Mouse (Mus musculus) layer of hippocampus, postnatal 36 days (tissue): ENCODE measurements around the gene Hmox1. TPM values are rescaled to one million over a fixed set of nuclear protein-coding genes. Genes with fewer than 3 reads are reported as not detected.

Source experiments
- DNase-seq, 2 experiments: peaks; one replicate each; pipeline ENCODE4 v3.0.0; 2022
- total RNA-seq, 2 experiments: library from RNA; stranded (reverse); gene quantifications; 2 replicates each; pipeline ENCODE4 v1.2.3; 2021

Hmox1 gene
- 1 to 10 TPM; 5.2 to 7.9 TPM for total RNA-seq

DNA sequence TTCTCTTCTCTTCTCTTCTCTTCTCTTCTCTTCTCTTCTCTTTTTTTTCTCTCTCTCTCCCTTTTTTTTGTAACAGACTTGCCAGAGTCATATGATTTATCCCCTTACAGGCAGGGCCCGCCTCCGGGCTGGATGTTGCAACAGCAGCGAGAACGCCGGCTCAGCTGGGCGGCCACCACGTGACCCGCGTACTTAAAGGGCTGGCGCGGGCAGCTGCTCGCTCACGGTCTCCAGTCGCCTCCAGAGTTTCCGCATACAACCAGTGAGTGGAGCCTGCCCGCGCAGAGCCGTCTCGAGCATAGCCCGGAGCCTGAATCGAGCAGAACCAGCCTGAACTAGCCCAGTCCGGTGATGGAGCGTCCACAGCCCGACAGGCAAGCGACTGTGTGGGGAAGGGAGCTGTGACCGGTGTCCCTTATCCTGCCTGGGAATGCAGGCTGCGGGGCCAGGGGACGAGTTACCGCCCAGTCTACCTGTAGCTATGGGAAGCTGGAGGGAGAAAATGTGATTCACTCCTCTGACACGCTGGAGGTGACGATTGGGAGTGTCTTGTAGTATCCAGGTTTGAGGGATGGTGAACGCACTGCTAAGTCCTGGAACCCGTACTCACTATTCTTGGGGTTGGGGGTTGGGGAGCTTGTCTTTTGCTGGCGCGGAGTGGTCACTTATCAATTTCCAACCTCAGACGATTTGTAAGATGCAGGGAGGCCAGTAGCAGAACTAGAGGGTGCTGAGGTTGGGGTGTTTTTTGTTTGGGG, at the start of gene Hmox1:
Hmox1 (plus strand) TSS at position 223 of the 758 bp plus-strand sequence.
- peak; percentile 82 to 85 for DNase-seq

DNA sequence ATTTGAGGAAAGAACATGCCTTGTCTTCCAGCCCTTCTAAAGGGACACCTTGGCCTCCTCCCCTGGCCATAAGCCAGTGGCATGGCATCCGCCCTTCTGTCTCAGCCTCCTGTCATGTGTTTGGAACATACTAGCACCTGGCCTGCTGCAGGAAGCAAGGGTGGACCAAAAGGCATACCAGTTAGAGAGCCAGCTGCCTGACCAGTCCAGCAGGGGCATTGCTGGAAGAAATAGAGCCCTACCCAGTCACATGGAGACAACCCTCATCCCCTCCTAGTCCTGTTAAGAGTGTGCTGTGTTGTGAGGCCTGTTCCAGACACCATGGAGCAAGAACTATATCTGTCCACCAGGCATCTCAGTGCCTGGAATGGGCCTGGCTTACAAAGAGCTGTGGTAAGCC, 47.1 kb upstream of the Hmox1 start:
- no peak for DNase-seq

DNA sequence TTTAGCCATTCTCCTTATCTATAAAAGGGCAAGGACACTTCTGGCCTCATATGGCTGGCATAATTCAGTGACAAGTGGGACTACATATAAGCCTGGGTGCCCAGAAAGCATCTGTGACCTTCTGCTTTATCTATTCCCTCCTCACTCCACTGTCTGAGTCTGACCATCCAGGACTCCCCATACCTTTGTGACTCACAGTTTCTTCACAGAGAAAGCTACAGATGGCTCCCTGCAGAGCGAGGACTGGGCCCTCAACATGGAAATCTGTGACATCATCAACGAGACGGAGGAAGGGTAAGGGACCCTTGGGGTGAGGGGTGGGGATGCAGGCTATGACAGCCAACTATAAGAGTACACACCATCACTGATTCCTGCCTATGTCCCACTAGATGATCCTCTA, 45.6 kb upstream of the Hmox1 start:
- DNase-seq: no peak

DNA sequence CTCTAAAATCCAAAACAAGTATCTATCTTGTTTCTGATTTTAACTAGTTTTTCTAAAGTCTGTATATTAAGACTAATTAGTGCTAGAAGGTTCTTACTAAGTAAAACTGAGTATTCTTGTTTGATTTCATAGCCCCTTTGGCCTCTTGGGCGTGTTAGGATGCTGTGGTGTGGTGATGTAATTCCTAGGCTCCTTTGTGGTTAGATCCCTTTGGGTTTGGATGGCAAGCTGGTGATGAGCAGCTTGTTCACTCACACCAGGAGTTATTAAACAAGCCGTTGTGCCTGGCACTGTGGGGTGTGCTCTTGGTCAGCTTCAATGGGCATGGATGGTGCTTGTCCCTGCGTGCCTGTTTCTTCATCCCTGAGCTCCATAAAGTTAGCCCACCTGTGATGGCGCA, 40.1 kb upstream of the Hmox1 start:
- no peak for DNase-seq

DNA sequence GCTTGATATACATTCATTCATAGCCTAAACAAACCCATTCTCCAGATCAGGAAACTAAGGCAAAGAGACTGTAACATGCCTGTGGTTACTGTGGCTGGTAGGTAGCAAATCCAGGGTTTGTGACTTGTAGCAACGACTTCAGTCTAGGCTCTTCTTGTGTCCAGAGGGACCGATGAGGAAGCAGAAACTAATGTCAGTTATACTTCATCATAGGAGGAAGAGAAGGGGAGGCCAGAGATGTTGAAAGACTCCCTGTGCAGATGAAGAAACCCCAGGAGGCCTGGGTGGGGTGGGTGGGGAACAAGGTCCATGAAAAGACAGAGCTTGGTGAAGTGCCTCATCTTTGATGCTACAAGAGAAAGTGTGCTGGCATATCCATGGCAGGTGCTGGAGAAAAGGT, 37.7 kb upstream of the Hmox1 start:
- no peak for DNase-seq

DNA sequence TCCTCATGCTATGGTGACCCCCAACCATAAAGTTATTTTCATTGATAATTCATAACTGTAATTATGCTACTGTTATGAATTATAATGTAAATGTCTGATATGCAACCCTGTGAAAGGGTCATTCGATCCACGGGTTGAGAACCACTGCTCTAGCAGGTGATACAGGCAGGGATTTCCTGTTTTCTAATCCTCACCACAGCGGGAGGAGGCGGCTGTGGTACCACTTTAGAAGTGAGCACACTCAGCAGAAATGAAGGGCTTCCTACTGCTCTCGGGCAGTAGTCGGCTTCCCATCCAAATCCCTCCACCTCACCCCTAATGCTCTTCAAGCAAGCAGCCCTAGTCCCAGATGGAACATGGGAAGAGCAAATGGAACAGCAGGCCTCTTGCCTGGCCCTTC, 33.4 kb upstream of the Hmox1 start:
- no peak for DNase-seq

DNA sequence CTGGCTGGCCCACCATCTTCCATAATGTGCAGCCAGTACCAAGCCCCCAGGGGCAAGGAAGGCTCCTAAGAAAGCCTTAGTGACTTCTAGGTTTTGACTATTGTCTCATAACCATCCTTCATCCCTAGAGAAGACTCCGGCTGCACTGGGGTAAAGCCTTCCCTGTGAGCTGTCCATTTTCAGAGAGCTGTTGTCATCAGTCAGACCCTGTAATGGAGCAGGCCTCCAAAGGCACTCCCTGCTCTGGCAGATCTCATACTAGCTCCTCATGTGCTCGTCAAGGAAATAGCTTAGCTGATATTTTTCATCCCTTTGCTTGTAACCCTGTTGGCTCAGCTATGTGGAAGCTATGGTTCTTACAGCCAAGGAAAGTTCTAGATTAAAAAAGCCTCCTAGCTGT, 32.6 kb upstream of the Hmox1 start:
- DNase-seq: no peak

DNA sequence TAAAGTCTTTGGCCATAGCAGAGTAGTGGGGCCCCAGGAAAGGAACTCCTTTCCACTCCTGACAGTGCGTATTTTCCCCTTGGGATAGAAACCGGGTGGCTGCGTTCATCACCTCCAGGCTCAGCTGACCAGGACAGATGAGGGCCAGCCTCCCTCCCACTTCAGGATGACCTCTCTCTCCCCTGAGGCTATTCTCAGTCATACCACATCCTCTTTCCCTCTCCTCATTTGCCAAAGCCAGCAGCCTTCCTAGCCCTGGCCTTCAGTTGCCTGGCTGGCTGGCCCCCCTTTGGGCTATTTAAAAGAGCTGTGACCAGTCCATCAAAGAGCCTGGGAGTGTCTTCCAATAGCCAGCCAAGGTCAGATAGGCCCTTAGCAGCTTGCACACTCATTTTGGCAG, 30.1 kb upstream of the Hmox1 start:
- DNase-seq: no peak

DNA sequence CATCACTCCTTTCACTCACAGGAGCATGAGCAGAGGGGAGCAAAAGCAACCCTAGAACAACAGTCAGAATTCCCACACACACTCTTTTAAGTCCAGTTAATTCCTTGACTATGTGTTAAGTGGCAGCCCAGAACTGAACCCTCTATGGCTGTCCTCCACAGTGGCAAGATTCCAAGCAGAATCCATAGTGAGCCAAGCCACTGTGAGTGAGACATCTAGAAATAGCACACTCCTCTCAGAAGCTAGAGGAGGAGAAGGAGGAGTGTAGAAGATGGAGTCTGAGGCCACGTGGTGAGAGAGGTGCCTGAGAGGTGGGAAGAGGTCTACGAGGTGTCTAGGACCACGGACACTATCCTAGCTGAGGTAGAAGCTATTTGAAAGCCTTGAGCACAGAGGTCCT, 28.6 kb upstream of the Hmox1 start:
- no peak for DNase-seq

DNA sequence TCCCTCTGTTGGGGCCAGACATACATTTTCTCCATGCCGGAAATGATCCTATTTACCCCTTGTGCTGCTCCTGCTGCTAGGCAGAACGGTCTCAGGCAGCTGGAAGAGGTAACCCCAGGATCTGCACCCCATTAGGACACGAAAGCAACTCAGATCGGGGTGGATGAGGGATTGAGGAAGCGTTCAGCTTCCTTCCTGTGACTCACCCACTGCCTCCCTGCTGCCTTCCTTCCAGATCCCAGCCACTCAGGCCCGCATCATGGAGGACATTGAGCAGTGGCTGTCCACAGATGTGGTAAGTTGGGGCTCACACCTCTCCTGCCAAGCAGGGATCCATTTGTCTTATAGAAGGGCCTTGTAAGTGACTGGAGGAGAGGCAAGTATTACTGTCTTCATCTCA, 26.1 kb upstream of the Hmox1 start:
- DNase-seq: no peak

DNA sequence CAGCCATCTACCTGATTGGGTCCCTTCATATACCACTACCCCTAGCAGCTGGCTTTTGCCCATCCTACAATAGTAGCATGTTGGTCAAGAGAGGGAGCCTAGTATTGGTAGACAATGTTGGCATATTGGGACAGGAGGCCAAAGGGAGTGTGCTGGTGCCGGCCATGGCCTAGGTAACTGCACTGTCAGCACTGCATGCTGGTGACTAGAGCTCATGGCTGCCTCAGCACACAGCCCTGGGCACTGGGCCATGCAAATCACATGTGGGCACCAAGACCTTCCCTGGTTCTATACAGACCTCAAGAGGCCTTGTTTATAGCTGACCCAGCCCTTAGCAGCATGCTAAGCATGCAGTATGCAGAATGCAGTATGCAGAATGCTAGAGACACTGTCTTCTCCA, 23.1 kb upstream of the Hmox1 start:
- no peak for DNase-seq

DNA sequence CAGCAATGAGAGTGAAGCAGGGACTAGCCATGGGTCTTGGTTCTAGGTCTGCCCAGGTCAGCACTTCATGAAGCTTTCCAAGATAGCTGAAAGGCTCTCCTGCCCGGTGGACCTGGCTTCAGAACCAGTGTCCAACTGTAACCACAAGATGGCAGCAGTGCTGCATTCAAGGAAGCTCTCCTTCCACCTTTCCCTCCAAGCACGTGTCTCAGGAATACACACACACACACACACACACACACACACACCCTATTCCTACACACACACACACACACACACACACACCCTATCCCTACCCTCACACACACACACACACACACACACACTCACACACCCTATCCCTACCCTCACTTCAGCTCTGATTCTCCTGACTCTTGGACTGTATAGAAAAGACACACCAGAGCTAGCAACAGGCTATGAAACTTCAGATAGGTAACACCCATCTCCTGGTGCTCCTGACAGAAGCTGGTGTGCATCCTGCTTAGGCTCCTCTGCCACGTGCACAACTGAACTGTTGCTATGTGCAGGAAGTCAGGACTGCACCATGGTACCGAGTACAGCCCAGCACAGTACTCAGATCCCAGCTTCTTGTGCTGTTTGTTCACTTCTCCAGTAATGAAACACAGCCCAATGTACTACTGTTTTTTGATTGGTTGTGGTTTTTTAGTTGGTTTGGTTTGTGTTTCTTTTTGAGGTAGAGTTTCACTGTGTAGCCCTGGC, 21.6 kb upstream of the Hmox1 start:
- peak; percentile 61 to 71 for DNase-seq

DNA sequence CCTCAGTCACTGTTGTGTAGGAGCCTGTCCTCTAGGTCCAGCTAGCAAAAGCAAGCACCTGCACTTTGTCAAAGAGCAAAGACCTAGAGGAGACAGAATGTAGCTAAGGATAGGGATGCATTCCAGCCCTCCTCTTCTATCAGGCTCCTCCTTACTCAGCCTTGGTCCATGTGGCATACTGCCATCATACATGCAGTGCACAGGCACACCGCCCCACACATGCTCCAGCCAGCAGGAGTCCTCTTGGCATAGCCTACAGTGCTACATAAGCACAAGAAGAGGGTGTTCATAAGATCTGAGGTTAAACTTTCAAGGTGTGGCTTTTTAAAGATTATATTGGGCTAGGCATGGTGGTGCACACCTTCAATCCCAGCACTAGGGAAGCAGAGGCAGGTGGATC, 18.5 kb upstream of the Hmox1 start:
- DNase-seq: no peak

DNA sequence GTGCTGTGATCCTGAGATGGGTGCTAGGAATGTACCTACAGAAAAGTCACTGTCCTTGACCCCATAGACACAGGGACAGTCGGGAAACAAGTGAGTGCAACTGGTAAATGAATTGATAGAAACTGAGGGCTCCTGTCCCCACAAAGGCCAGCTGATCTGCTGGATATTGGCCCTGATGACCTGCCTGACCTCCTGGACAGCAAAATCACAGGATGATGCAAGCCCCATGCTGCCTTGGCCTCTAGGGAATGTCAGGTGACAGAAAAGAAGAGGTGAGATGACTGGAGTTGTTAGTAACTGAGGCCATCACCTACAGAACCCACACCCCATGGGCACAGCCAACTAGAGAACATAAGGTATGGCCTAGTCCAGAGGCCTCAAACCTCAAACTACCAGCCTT, 15.2 kb upstream of the Hmox1 start:
- DNase-seq: no peak

DNA sequence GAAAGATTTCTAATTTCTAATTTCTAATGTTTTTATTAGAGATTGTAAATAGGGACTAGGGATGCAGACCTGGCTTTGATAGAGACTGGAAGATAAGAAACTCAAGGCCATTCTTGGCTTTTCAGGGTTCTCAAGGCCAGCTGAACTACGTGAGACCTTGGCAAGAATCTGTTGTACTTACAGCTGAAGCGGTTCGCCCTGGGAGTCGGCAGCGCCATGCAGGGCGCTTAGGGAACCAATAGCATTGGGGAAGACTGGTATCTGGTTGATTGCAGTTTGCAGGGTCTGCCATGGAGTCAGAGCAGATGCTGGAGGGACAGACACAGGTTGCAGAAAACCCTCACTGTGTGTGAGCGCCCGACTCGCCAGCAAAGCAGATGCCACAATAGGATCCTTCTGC, 14.6 kb upstream of the Hmox1 start:
- no peak for DNase-seq

DNA sequence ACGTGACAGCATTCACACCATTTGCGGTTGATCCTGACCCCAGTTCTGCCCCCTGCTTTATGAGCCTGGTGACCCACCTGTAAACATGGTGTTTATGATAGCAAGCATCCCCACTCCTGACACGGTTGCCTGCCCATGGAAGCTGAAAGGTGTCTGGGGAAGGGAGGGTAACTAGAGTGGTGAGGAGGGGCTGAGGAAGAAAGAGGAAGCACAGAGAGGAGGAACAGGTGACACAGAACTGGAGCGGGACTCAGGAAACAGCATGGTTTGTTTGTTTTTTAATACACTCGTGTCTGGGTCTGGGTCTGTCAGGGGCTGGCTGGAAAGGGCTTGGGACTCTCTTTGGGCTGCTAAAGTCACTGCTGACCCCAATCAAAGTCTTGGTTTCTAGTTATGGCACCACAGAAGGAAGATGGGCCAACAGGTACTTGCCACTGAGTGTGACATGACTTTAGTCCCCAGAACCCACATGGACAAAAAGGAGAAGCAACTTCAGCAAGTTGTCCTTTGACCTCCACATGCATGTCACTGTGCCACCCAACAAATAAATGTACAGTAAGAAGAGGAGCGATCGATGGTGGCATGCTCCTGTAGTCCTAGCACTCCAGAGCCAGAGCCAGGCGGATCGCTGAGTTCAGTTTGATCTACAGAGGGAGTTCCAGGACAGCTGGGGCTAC, 11.9 kb upstream of the Hmox1 start:
- DNase-seq: no peak

DNA sequence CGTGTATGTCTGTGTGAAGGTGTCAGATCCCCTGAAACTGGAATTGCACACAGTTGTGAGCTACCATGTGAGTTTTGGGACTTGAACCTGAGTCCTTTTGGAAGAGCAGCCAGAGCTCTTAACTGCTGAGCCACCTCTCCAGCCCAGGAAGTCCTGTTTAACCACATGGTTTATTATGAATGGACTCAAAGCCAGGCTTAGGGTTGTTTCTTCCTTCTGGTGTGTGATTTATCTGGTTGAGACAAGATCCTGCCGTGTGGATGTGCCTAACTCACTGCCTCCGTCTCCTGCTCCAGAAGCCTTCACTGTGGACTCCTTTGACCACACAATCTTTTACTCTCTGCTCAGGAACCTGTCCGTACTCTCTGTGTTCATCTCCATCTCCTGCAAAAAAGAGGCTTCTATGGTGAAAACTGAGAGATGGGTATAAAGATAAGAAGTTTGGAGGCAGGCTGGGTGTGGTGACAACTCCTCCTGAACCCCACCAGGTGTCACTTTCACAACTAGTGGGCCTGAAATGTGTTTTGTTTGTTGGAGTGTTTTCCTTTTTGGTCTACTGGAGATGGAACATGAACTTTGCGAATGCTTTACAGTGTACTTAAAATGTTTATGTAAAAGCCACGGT, 11.1 kb upstream of the Hmox1 start:
- DNase-seq: no peak

DNA sequence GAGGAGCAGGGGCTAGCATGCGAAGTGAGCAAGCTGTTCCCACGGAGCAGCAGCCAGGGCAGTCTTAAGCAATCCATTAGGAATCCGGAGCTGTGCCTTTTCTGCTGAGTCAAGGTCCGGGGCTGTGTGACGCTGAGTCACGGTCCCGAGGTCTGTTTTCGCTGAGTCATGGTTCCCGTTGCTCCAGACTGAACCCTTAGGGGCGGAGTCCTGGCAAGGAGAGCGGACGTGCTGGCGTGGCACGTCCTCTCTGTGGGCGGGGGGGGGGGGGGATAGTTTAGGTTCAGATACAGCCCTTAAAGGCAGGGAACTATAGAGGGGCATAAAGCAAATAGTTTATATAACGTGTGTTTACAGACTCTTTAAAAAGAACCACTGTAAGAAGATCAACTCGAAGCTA, 9.6 kb upstream of the Hmox1 start:
- DNase-seq: peak; percentile 57 to 78

DNA sequence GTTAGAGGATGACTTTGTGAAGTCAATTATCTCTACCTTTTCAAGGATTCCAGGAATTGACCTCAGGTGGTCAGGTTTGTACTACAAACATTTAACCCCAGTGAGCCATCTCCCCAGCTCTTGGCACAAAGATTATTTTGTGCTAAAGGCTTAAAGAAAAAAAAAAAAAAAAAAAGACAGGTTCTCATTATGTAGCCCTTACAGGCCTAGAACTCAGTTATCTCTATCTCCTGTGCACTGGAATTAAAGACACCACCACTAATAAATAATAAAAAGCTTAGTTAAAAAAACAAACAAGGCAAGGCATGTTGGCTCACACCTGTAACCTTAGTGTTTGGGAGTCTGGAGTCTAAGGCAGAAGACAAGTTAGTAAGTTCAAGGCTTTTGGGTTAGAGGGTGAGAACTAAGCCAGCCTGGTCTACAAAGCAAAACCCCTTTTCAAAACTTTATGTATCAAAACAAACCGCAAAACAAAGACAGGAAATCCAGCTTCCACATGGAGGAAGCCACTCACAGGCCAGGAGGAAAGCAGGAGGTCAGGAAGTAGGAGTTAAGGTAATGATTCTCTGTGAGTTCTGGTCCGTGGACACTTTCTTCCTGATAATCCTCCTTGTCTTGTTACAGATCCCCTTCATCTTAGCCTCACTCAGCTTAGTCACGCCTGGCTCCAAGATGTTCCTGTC, 8.9 kb upstream of the Hmox1 start:
- DNase-seq: no peak

DNA sequence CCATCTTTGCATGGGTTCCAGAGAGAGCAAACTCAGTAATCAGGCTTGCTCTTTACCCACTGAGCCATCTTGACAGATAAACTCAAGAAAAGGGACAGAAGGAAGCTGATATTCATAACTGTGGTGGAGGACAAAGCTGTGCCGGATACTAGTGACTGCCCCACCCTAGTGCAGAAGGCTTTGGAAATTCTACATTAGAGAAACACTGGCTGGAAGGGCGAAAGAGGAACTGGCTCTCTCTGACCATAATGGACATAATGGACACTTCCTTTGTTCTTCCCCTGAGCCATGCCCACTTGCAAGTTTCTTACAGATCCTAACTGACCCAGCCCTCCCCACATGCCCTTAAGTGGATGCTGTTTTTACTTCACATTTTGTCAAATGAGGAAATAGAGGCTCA, 7.4 kb upstream of the Hmox1 start:
- DNase-seq: no peak

DNA sequence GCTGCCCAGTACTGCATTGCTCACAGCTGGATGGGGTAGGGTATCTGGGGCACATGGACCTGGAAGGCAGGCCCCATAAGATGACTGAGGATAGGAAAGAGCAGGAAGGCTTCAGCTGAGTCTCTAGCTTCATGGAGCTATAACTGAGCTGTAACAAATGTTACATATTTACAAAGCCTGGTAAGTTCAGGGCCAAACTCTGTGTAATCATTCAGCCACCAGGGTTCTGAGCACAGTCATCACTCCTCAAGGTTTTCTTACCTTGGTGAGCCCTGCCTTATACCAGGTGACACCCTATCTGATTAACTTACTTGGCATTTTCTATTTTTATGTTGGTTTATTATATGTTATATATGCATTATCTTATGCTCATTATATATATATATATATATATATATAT, 6.3 kb upstream of the Hmox1 start:
- DNase-seq: no peak

DNA sequence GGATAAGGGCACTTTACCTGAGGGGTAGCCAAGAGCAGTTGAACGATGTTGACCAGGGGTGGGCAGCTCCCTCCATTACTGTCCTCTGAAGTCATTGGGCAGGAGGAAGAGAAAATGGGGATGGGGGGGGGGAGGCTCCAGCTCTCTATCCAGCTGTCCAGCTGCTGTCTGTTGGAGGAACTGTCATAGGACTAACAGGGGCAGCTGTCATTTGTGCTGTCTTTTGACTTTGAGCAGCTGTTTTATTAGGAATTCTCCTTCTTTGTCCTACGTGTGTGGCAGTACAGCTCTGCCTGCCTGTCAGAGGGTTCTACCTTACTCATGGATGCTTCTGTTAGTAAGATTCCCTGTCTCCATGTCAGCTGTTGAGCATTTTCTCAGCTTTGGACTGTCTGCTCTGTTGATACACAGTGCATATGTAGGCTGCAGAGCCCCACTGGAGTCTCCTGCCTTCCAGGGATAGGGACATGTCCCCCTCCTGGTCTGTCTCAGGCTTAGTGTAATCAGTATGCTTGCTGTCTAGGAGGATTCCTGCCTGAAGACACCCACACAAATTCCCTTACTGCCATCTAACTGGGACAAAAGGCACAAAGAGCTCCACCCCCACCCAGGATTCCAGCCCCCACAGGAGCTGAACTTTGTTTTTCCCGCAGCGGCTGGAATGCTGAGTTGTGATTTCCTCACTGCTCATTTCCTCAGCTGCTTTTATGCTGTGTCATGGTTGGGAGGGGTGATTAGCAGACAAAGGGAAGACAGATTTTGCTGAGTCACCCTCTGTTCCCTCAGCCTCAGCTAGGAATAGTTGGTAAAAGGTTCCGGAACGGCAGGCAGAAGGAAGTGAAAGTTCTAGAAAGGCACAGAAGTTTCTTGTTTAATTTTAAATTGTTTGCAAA, 4.2 kb upstream of the Hmox1 start:
- peak; percentile 59 to 60 for DNase-seq
